Mouse (Mus musculus) limb, embryonic 12.5 days (tissue): ENCODE measurements around the gene Rnaseh2b. TPM values are rescaled to one million over a fixed set of nuclear protein-coding genes. Genes with fewer than 3 reads are reported as not detected.

Experiments
- ATAC-seq: fragments of 200-750 bp; cut with Nextera tagmentation; 2 replicates; pipeline ENCODE4 v1.8.0; 2017; ENCODE audit warnings: low read depth, moderate TSS enrichment; ENCODE audit not compliant: insufficient number of reproducible peaks, insufficient read depth, low FRiP score, low TSS enrichment
- H3K27ac ChIP-seq: fragments of 300-500 bp; sonication (generic); 2 replicates; pipeline ENCODE4 v1.5.1; 2016; ENCODE audit warnings: mild to moderate bottlenecking, moderate library complexity
- H3K27me3 ChIP-seq: fragments of 300-500 bp; sonication (generic); 2 replicates; pipeline ENCODE4 v1.6.1; 2016; ENCODE audit warnings: mild to moderate bottlenecking, moderate library complexity
- H3K36me3 ChIP-seq: fragments of 300-500 bp; sonication (generic); 2 replicates; pipeline ENCODE4 v1.6.1; 2016; ENCODE audit warnings: mild to moderate bottlenecking, moderate library complexity
- H3K4me1 ChIP-seq: fragments of 300-500 bp; sonication (generic); replicated peaks from 2 replicates; pipeline ENCODE4 v1.6.1; 2016
- H3K4me2 ChIP-seq: fragments of 300-500 bp; sonication (generic); 2 replicates; pipeline ENCODE4 v1.6.1; 2016; ENCODE audit warnings: mild to moderate bottlenecking, moderate library complexity
- H3K4me3 ChIP-seq: fragments of 300-500 bp; sonication (generic); replicated peaks from 2 replicates; pipeline ENCODE4 v1.5.1; 2016; ENCODE audit warnings: mild to moderate bottlenecking
- H3K9ac ChIP-seq: fragments of 300-500 bp; sonication (generic); replicated peaks from 2 replicates; pipeline ENCODE4 v1.6.1; 2016; ENCODE audit warnings: mild to moderate bottlenecking, moderate library complexity
- H3K9me3 ChIP-seq: fragments of 300-500 bp; sonication (generic); 2 replicates; pipeline ENCODE4 v1.6.1; 2016; ENCODE audit warnings: mild to moderate bottlenecking, moderate library complexity
- WGBS: fragments of 180-500 bp; shearing (Covaris S2); methylation state at CpG from one replicate; pipeline ENCODE4 v1.1.7; 2016; 5-methylcytosine and 5-hydroxymethylcytosine counted together
- polyA plus RNA-seq: library from polyadenylated mRNA; unstranded; fragments of >200 nt; fragmentation: Nextera tagmentation; extraction: Ambion mirVana; gene quantifications from 2 replicates; pipeline ENCODE4 v1.2.1, GENCODE M21; 2016

The Rnaseh2b gene
- polyA plus RNA-seq, 1 experiment from 2014 or later: 64.5 TPM

- H3K36me3 ChIP-seq: no peaks in the 10 kb centered on the region
- H3K4me3 ChIP-seq: no peak overlapping the region
- no peak overlapping the region for H3K9ac ChIP-seq
- no peaks in the 10 kb centered on the region for H3K9me3 ChIP-seq
- no peak overlapping the region for H3K27ac ChIP-seq
- WGBS: 97% methylated on average over 1 of the region's 1 CpGs
- ATAC-seq: no peak
- peaks cover 19% of the 10 kb centered on the region for H3K4me1 ChIP-seq
- H3K4me2 ChIP-seq: no peak overlapping the region
- H3K27me3 ChIP-seq: no peaks in the 10 kb centered on the region
Measured at GRCm38 (mm10) chr14:62311672-62312071, 19.3 kb downstream of the Rnaseh2b start.

GRCm38 (mm10) chr14:62322581-62323344 is 30.4 kb downstream of the Rnaseh2b start:
- H3K27ac ChIP-seq: peak overlapping the region; percentile 62
- no peak overlapping the region for H3K9ac ChIP-seq
- no peaks in the 10 kb centered on the region; the same call in 1 of the 2 replicates for H3K27me3 ChIP-seq
- no peaks in the 10 kb centered on the region for H3K36me3 ChIP-seq
- no peaks in the 10 kb centered on the region for H3K9me3 ChIP-seq
- H3K4me3 ChIP-seq: no peak overlapping the region
- H3K4me1 ChIP-seq: peaks cover 17% of the 10 kb centered on the region
- no peak overlapping the region for H3K4me2 ChIP-seq
- WGBS: 37% methylated on average over 6 of the region's 6 CpGs
- no peak for ATAC-seq

GRCm38 (mm10) chr14:62323457-62323856 is 31.1 kb downstream of the Rnaseh2b start:
- H3K36me3 ChIP-seq: no peaks in the 10 kb centered on the region
- H3K27me3 ChIP-seq: no peaks in the 10 kb centered on the region; the same call in 1 of the 2 replicates
- no peak overlapping the region for H3K4me2 ChIP-seq
- WGBS: 61% methylated on average over 5 of the region's 5 CpGs
- H3K27ac ChIP-seq: 0 out of 2 replicates have a peak overlapping the region, but pooled peaks have one; percentile 20
- no peak for ATAC-seq
- peaks cover 17% of the 10 kb centered on the region for H3K4me1 ChIP-seq
- no peak overlapping the region for H3K4me3 ChIP-seq
- H3K9ac ChIP-seq: no peak overlapping the region
- H3K9me3 ChIP-seq: no peaks in the 10 kb centered on the region

- no peak for ATAC-seq
- 89% methylated on average over 5 of the region's 5 CpGs for WGBS
- Histone ChIP-seq H3K27me3 (no peaks in the 10 kb centered on the region), H3K9me3 (no peaks in the 10 kb centered on the region), H3K27ac (no peak overlapping the region), H3K4me2 (no peak overlapping the region), H3K4me1 (peaks cover 17% of the 10 kb centered on the region), H3K4me3 (no peak overlapping the region), H3K9ac (no peak overlapping the region), H3K36me3 (no peaks in the 10 kb centered on the region)
Measured at GRCm38 (mm10) chr14:62324943-62325342, 32.6 kb downstream of the Rnaseh2b start.

- H3K4me3 ChIP-seq: no peak overlapping the region
- no peaks in the 10 kb centered on the region for H3K27me3 ChIP-seq
- ATAC-seq: no peak
- H3K9me3 ChIP-seq: no peaks in the 10 kb centered on the region
- no peak overlapping the region for H3K27ac ChIP-seq
- no peak overlapping the region for H3K9ac ChIP-seq
- H3K4me1 ChIP-seq: peaks cover 17% of the 10 kb centered on the region
- no peaks in the 10 kb centered on the region for H3K36me3 ChIP-seq
- H3K4me2 ChIP-seq: no peak overlapping the region
- 84% methylated on average over 3 of the region's 3 CpGs for WGBS
Measured at GRCm38 (mm10) chr14:62326026-62326425, 33.6 kb downstream of the Rnaseh2b start.

- H3K9me3 ChIP-seq: no peaks in the 10 kb centered on the region
- no peak for ATAC-seq
- no peak overlapping the region for H3K4me2 ChIP-seq
- 60% methylated on average over 2 of the region's 2 CpGs for WGBS
- no peak overlapping the region for H3K4me3 ChIP-seq
- no peak overlapping the region for H3K9ac ChIP-seq
- no peaks in the 10 kb centered on the region for H3K27me3 ChIP-seq
- no peak overlapping the region for H3K27ac ChIP-seq
- H3K4me1 ChIP-seq: peaks cover 22% of the 10 kb centered on the region
- no peaks in the 10 kb centered on the region for H3K36me3 ChIP-seq
Measured at GRCm38 (mm10) chr14:62327171-62327570, 34.8 kb downstream of the Rnaseh2b start.

GRCm38 (mm10) chr14:62328606-62329005 is 36.2 kb downstream of the Rnaseh2b start:
- H3K4me3 ChIP-seq: no peak overlapping the region
- no peak for ATAC-seq
- no peaks in the 10 kb centered on the region for H3K27me3 ChIP-seq
- H3K36me3 ChIP-seq: no peaks in the 10 kb centered on the region
- H3K27ac ChIP-seq: no peak overlapping the region
- no peak overlapping the region for H3K4me2 ChIP-seq
- peaks cover 26% of the 10 kb centered on the region for H3K4me1 ChIP-seq
- H3K9ac ChIP-seq: 0 out of 2 replicates have a peak overlapping the region, but pooled peaks have one; percentile 23
- no peaks in the 10 kb centered on the region for H3K9me3 ChIP-seq
- 52% methylated on average over 6 of the region's 6 CpGs for WGBS

GRCm38 (mm10) chr14:62329631-62330030 is 37.2 kb downstream of the Rnaseh2b start:
- no peak overlapping the region for H3K27ac ChIP-seq
- peaks cover 26% of the 10 kb centered on the region for H3K4me1 ChIP-seq
- no peak overlapping the region for H3K4me3 ChIP-seq
- no peak overlapping the region for H3K9ac ChIP-seq
- H3K4me2 ChIP-seq: no peak overlapping the region
- no peaks in the 10 kb centered on the region for H3K27me3 ChIP-seq
- H3K36me3 ChIP-seq: no peaks in the 10 kb centered on the region
- no peaks in the 10 kb centered on the region for H3K9me3 ChIP-seq
- ATAC-seq: no peak
- WGBS: 81% methylated on average over 3 of the region's 3 CpGs

GRCm38 (mm10) chr14:62331457-62331856 is 39.1 kb downstream of the Rnaseh2b start:
- no peak for ATAC-seq
- peak overlapping the region; percentile 70; the same call in 1 of the 2 replicates for H3K9ac ChIP-seq
- 21% methylated on average over 6 of the region's 6 CpGs for WGBS

GRCm38 (mm10) chr14:62331866-62332619 is 39.7 kb downstream of the Rnaseh2b start:
- peak overlapping the region; percentile 80 for H3K27ac ChIP-seq
- H3K4me3 ChIP-seq: peak overlapping the region; percentile 56
- WGBS: under 1% methylated on average over 62 of the region's 62 CpGs
- no peaks in the 10 kb centered on the region for H3K27me3 ChIP-seq
- peak; percentile 58; the same call in 1 of the 2 replicates for ATAC-seq
- no peaks in the 10 kb centered on the region for H3K9me3 ChIP-seq
- no peaks in the 10 kb centered on the region for H3K36me3 ChIP-seq
- H3K4me1 ChIP-seq: peaks cover 21% of the 10 kb centered on the region
- H3K4me2 ChIP-seq: peak overlapping the region; percentile 80
- peak overlapping the region; percentile 70 for H3K9ac ChIP-seq

More at GRCm38 (mm10) chr14:62331457-62331856, 39.1 kb downstream of the Rnaseh2b start:
- peak overlapping the region; percentile 80 for H3K4me2 ChIP-seq
- H3K9me3 ChIP-seq: no peaks in the 10 kb centered on the region
- H3K27ac ChIP-seq: no peak overlapping the region
- no peaks in the 10 kb centered on the region for H3K36me3 ChIP-seq
- H3K4me3 ChIP-seq: peak overlapping the region; percentile 56
- H3K27me3 ChIP-seq: no peaks in the 10 kb centered on the region
- peaks cover 26% of the 10 kb centered on the region for H3K4me1 ChIP-seq

- H3K36me3 ChIP-seq: 0 out of 2 replicates have a peak, but pooled peaks cover under 1% of the 10 kb centered on the region
- H3K4me1 ChIP-seq: peaks cover 21% of the 10 kb centered on the region
- H3K4me3 ChIP-seq: no peak overlapping the region
- H3K27me3 ChIP-seq: no peaks in the 10 kb centered on the region
- no peak overlapping the region for H3K27ac ChIP-seq
- no peak overlapping the region for H3K4me2 ChIP-seq
- no peak overlapping the region for H3K9ac ChIP-seq
- H3K9me3 ChIP-seq: no peaks in the 10 kb centered on the region
- no peak for ATAC-seq
- 74% methylated on average over 9 of the region's 9 CpGs for WGBS
Measured at GRCm38 (mm10) chr14:62333909-62334687, 41.7 kb downstream of the Rnaseh2b start.
